Mouse (Mus musculus) thymus, postnatal 25 days (tissue): ENCODE measurements around the gene Aph1b.
"Not testable (repeated sequence)": the region's sequence is repeated elsewhere in the genome, so short reads cannot be mapped to it uniquely, and the experiment has no call there.

ENCODE experiments used
- DNase-seq: peaks from one replicate; pipeline ENCODE4 v3.0.0; 2022

Aph1b gene

DNA sequence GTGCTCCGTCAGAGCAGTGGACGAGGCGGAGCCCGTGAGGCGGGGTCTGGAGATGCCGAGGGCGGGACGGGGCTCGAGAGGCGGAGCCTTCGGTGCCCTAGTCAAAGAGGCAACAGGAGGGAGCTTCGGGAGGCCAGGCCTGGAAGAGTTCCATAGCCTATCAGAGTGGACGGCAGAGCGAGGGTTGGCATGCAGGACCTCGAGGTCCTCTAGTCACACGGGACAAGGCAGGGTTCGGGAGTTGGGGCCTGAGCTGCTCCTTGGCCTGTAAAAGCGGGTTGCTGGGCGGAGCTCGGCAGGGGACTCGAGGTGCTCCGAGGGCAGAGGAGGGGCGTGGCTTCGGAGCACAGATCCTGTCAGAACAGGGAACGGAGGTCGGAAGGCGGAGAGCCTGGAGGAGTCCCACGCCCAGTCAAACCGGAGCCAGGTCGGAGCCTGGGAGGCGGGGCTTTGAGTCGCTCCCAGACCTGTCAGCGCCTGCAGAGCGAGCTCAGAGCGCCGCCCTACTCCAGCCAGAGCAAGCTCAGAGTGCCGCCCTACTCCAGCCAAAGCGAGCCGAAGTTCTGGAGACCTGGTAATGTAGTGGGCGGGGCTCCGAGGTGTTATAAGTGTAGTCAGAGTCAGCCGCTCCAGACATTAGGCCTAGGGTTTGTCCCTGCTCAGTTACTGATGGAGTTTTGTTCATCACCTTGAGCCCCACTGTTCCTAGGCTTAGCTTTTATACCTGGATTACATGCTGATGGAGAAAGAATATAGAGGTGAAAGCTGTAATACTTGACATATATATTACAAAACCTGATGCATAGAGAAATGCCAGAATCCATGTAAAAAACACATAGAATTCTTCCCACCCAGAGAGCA, at the start of gene Aph1b:
Aph1b (minus strand) TSS at position 27 of the 861 bp plus-strand sequence.
- DNase-seq: peak; percentile 90

DNA sequence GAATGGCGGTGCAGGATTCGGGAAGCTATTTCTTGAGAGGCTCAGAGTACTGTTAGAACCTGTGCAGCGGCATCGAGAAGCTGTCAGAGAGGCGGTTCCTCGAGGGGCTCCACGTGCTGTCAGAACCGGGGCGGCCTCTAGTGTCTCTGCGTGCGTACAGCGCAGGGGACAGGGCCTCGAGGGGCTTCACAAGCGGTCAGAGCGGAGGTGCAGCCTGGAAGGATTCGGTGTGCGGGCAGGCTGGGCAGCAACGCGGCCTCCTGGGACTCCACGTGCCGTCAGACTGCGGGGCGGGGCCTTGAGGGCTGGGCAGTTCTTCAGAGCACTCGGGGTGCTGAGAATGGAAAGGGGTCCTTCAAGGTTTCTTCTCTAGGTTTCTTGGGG, 39.8 kb upstream of the Aph1b start:
- DNase-seq: no peak

DNA sequence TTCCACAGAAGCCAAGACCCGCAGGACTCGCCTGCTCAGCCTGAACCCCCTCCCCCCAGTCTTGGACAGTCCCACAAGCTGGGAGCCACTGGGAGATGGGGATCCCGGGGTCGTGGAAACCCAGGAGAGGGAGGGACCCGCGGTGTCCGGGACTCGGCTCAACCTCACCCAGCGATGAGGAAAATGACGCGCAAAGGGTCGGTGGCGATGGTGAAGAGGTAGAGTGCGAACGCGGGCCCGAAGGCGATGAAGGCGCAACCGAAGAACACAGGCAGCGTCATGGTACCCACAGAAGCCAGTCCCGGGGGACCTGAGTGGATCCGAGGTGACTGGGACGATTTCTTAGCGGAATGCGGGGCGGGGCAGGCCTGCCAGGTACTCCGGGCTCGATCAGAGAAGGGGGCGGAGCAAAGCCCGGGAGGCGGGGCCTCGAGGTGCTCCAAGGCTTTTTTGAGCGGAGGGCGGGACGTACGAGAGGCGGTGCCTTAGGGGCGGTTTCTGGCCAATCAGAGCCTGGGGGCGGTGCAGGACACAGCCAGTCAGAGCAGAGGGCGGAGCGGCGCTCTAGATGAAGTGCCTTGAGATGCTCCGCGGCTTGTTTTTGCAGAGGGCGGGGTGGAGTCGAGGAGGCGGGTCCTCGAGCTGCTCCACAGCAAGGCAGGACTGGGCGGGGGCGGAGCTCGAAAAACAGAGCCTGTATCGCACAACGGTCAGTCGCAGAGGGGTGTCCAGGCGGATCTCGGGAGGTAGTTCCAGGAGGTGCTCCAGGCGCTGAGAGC, 39.2 kb upstream of the Aph1b start, which contains the start of gene Aph1c:
Aph1c (minus strand) TSS at position 409 of the 779 bp plus-strand sequence.
- DNase-seq: peak; percentile 99

DNA sequence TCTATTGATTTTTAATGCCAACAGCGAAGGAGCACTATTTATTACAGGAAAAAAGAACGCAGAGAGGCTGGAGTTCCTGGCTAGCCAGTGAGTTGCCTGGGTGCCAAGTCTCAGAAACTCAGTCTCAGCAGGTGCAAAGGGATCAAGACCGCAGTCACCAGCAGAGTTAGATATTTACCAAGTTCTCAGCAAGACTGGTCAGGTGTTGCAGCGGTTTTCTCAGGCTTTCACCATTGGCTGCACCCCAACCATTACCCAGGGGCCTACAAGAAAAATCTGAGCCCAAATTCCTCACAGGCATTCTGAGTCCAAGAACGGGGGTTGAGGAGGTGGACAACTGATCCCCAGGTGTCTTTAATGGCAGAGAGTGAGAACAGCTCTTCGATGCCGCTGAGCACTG, 38.6 kb upstream of the Aph1b start:
- no peak for DNase-seq

DNA sequence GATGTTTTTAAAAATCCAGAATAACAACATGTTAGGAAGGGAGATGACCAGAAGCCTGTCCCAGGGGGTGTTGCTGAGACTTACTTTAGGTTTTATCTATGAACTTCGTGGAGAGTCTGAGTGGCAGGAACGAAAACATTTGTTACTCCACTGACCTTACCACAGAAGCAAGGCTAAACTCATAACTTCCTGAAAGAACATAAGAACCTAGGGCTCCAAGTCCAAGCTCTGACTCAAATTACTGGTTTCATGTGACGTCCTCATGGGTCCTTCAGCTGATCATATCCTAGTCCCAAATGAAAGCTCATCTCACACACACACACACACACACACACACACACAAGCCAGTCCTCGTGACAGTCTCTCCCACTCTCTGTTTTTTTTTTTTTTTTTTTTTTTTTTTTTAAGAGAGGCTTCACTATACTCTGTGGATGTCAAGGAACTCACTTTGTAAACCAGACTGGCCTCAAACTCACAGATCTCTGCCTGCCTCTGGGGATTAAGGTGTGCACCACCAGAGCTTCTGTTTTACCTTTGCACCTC, 37.1 kb upstream of the Aph1b start:
- DNase-seq: no peak

DNA sequence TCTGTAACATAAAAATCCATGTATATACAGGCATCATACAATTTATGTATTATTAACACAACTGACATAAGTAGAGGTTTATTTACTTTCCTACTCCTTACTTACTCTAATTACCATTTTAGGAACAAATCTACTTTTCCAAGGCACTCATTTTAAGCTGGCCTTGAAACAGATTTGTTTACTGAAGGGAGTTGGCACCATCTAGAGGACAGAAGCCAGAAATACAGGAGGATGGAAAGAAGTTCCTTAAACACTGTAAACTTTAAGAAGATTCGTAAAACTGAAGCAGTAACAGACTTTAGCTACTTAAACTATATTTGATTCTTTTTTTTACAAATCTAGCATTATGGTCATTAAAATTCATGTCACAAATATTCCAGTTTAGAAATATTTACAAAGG, 30.7 kb upstream of the Aph1b start:
- no peak for DNase-seq

DNA sequence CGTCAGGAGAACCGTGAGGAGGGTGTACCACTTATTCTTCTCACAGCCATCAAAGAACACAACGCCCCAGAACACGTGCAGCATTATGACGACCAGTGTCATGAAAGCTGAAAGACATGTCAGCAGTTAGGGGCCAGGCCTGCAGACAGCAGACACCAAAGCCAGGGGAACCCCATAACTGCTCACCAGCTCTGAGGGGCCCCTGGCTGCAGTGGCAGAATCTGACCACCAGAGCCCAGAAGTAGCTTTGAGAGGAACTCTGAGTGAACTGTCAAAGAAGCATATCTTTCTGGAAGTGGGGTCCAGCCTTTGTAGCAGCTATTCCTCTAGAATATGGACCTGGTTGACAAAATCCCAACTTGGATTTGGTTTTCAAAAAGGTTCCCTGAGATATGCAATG, 27.0 kb upstream of the Aph1b start:
- DNase-seq: peak; percentile 17

DNA sequence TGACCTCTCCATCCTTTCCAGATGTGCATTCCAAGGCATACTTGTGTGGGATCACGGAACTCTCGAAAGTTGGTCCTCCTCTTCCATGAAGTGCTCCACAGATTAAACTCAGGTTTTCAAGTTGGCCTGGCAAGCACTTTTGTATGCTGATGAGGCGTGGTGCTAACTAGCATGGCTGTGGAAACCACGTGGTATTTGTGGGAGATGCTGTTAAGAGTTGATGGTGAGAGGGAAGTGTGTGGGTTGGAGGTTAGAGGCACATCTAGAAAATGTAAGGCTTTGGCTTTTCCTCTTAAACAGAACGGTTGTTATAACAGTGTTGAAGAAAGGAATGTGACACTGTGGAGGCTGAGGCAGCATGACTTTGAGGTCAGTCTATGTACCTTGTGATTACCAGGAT, 25.7 kb upstream of the Aph1b start:
- DNase-seq: no peak

DNA sequence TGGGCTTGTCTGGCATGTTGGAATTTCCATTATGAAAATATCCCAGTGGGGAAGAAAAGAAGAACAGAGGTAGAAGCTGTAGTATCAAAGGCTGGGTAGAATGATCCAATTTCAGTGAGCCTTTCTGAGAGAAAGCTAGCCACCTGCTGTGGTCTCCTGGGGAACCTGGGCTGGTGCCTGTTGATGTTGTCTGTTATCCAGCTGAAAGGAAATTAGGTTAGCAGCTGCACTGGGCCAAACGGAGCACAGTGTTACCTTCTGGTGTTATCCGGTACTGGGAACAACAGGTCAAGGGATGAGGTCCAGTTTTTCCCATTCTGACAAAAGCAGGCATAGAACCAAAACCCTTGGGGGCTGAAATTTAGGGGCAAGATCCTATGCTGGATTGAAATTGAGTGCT, 18.1 kb upstream of the Aph1b start:
- DNase-seq: no peak

DNA sequence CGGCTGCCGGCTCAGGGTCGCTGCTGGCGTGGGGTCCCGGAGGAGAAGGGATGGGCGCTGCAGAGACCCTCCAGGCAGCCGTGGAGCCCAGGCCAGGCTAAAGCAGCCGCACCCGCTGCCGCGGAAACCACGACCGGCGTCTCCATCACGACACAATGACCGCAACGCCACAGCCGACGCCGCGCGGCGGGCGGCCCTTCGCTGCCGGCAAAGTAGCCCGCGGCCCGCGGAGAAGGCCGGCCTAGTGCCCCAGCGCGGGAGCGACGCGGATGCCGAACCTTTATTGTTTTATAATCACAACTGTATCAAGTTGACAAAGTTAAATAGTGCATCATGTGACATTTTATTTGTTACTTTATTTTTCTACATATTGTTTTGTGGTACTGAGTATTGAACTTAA, 10.7 kb upstream of the Aph1b start:
- not testable (repeated sequence) for DNase-seq

DNA sequence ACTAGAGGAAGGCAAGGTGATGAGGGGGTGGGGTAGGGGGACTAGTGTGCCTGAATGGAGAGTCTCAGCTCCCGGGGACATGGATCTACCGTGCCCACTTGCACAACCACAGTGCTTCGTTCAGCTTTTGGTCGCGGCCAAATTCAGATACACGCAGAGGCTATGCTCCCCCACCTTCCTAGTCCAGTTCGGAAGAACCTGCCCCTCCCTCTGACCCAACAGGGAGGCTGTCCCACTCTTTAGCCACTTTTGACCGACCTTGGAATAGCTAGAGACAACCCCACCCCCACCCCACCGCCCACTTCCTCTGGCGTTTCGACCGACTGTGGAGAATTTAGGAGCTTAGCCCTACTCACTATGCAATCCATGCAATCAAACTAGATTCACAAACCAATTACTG, 6.7 kb upstream of the Aph1b start:
- no peak for DNase-seq

DNA sequence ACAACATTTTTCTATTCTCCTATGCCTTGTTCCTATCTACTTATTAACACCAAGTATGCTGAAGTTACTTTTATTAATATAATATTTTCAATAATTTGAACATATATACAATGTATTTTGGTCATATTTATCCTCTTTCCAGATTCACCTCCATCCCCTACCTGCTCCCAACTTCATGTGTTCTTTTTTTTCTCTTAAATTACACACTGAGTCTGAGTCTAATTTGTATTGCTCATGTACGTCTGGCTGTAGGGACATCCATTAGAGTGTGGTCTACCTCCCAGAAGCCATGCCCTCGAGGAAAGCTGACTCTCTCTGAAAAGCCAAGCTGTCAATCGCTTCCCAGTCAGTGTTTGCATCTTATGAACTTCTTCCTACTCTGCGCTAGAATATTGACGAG, 1.4 kb upstream of the Aph1b start, which contains the start of gene Gm10647:
Gm10647 (plus strand) TSS at position 301 of the 400 bp plus-strand sequence.
- no peak for DNase-seq

DNA sequence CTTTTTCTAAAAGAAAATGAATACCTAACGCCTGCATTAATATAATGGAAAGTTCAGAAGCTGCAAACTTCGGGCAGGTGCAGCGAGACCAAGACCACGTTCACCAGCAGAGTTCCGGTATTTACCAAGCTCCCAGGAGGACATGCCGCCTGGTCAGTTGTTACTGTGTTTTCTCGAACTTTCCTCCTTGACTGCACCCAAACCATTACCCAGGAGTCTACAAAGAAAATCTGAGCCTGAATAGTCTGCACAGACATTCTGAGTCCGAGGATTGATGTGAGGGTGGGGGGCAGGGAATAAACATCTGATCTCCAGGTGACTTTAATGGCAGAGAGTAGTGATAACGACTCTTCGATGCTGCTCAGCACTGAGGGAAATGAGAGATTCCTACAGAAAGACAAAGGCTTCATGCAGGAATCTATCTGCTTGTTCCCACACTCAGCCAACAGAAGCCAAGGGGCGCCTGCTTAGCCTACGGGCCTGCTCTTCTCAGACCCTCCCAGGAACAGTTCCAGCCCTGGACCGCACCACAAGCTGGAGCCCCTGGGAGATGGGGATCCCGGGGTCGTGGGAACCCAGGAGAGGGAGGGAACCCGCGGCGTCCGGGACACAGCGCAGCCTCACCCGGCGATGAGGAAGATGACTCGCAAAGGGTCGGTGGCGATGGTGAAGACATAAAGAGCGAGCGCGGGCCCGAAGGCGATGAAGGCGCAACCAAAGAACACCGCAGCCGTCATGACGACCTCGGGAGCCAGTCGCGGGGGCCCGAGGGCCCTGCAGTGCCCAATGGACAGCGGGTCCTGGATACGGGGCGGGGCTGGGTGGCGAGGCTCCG, 444 bp downstream of the Aph1b start:
- DNase-seq: no peak

DNA sequence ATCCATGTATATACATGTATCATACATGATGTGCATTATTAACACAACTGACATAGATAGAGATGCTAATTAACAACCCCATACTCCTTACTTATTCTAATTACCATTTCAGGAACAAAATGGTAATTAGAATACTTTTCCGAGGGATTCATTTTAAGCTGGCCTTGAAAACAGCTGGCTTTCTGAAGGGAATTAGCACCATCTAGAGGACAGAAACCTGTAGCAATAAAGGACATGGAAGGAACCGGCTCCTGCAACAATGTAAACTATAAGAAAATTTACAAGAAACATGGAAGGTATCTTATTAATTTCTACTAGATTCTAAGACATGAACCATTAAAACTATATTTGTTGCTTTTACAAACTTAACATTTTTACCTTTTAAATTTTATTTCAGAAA, 7.5 kb downstream of the Aph1b start:
- peak; percentile 9 for DNase-seq

DNA sequence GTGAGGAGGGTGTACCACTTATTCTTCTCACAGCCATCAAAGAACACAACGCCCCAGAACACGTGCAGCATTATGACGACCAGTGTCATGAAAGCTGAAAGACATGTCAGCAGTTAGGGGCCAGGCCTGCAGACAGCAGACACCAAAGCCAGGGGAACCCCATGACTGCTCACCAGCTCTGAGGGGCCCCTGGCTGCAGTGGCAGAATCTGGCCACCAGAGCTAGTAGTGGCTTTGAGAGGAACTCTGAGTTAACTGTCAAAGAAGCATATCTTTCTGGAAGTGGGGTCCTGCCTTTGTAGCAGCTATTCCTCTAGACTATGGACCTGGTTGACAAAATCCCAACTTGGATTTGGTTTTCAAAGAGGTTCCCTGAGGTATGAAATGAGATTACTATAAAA, 10.7 kb downstream of the Aph1b start:
- DNase-seq: peak; percentile 35

DNA sequence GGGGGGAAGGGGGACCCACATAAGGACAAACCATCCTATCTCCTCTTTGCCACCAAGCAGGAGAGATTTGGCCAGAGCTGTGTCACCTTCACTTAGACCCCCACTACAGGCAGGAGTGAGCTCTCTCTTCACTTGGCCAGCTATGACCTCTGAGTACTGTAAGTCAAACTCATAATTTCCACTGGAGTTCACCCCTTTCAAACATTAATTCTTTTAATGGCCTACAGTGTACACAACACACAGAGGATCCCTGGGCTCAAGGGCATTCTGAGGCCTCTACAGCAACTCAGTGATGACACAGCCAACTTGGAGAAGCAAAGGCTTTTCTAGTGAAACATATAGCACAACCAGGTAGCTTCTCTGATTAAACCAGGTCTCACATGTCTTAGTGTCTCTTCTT, 24.6 kb downstream of the Aph1b start:
- DNase-seq: no peak

DNA sequence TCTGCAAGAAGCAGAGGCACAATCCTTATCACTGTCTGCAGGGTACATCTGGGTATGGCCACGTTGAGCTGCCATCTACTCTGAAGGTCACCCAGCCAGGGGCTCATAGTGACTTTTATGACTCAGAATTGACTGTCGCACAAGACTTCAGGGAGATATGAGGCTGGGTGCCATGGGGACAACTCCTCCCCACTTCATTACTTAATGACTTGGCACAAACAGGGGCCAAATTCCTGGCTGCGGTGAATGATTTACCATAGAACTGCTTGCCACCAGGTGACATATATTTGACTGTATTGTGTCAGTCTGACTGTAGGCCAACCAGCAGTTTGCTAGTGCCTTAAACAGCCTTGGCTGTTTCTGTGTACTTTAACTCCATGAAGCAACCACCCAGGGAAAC, 26.0 kb downstream of the Aph1b start:
- DNase-seq: no peak

DNA sequence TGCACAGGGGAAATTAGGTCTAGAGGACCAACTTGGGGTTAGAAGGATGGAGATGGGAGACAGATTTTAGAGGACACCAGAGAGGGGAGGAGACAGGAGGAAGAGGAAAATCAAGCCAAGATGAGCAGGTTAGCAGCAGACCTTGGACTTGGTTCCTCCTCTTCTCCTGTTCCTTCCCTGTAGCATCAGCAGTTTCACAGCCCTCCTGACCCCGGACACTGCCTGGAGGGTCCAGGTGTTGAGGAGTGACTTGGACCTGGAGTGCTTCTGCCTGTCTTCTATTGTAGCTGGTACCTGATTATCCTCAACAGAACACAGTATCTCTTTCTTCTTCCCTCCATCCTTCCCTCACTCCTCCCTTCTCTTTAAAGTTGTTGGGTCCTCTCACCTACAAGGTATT, 26.6 kb downstream of the Aph1b start:
- DNase-seq: no peak

DNA sequence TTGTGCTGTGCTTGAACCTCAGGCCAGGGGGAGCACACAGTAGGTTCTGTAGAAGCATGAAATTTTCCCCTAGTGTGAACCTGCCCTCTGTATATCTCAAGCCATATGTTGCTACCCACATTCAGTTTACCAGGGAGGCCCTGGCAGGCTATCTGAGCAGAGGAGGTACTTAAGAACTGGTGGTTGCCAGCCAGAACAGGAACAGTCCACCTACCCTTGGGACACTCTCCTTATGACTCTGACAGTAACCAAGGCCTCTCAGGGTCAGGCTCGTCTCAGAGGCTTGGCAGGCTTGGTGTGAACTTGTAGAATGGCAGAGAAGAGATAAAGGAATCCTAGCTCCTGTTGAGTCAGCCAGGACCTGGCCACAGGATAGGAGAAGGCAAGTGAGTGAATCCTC, 34.3 kb downstream of the Aph1b start:
- no peak for DNase-seq

DNA sequence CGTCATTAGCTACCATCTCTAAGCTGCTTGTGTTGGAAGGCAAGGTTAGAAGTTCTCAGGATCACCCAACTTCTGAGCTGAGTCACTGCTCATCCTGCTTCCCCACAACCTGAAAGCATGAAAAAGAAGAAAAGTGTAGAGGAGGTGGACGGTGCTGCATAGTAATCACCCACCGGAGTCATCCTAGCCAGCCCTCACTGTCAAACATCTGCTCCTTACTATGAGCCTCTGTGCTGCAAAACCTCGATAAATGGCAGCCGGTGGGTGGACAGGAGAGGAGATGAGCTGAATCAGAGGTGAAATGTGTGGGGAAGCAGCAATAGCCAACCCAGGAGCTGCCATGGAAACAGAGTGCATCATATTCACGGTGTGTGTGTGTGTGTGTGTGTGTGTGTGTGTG, 42.4 kb downstream of the Aph1b start:
- no peak for DNase-seq

DNA sequence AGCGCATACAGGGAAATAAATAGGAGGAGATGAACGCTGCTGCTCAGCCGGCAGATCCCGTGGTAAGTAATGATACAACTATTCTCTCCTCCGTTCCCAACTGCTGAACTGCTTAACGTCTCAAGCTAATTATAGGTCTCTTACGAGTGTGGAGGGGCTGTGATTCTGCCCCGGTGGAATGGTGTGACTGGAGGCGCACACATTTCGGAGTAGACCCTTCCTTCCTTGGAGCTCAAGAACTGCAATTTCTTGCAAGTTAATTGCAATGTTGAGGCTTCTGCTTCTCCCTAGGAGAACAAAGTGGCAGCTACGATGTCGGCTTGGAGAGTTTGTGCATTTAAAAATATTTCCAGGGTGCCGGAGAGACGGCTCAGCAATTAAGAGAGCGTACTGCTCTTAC, 46.9 kb downstream of the Aph1b start:
- no peak for DNase-seq

DNA sequence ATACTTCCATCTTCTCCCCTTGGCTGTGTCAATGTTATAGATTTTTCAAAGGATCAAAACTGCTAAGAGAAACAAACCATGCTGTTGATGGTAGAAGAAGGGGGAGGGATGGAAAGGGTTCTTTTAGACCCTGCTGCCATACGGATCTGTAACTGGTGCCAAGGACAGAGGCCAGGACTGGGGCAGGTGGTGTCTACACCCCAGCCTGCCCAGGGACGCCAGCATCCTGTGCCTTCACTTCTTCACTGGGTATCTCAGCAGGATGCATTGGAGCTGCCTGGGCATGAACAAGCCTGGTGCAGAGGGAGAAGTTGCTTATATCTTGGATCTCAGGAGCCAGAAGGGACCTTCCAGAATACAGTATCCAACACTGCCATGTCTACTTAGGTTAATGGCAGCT, 50.8 kb downstream of the Aph1b start:
- DNase-seq: no peak

DNA sequence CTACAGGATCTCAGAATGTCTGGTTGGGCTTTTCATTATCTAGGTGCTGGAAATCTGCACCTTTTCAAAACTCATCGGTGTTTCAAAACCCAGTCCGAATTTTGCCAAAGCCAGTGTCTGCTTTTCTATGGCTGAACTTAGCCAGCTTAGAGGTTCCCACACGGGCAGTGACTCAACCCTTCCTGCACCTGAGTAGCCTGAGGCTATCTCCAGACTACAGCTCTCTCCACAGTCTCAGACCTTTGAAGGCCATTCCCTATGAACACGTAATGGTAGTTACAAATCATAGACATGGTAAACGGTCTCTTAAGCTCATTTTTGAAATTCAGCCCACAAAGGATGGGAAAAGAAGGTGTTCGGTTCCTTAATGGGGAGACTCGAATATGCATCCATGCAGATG, 55.8 kb downstream of the Aph1b start:
- no peak for DNase-seq
